Mouse (Mus musculus): ENCODE data around the gene Slc28a3.

DNA sequence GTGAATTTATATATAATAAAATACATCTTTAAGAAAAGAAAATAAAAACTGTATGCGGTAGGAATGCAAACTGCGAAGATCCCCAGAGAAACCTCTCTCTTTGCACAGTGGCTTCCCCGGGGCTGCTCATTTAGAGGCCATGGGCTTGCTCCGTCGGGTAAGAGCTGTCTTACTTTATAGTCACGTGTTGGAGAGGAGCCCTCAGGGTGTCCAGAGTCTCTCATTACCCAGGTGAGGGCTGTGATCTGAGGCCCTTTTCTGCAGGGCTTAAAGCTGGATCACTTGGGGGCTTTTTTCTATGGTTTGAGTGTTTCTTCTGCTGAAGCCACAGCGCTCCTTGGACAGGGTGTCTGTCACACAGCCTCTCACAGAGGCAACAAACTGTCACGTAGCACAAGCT, 68.5 kb downstream of the Slc28a3 start:
- no peak for TF ChIP-seq GATA1 (IDR thresholded peaks at IDR 0.05; ENCODE audit: borderline replicate concordance, low read length)
- no peak for TF ChIP-seq FLI1 (IDR thresholded peaks at IDR 0.05; ENCODE audit: low read length)

Data from megakaryocyte, embryonic 14.5 days (primary cell).